Mouse (Mus musculus): ENCODE measurements at regions not wholly inside any gene's neighbourhood (a gene's known extent, or its start where the extent isn't known, plus 50 kb on each side); places are given as distances from the start of the nearest gene placed in this dataset.
A peak's percentile ranks its signal among the peaks of the same experiment; 100 is the strongest.
"Not testable (repeated sequence)": the region's sequence is repeated elsewhere in the genome, so short reads cannot be mapped to it uniquely, and the experiment has no call there.

GRCm38 (mm10) chr4:69677315-69677714 is 723.1 kb upstream of the Brinp1 start:
- no peaks in the 10 kb centered on the region for H3K27me3 ChIP-seq (ENCODE audit: control insufficient read depth, insufficient read depth, low read length)
- 40% methylated on average over 2 of the region's 2 CpGs for WGBS

DNA sequence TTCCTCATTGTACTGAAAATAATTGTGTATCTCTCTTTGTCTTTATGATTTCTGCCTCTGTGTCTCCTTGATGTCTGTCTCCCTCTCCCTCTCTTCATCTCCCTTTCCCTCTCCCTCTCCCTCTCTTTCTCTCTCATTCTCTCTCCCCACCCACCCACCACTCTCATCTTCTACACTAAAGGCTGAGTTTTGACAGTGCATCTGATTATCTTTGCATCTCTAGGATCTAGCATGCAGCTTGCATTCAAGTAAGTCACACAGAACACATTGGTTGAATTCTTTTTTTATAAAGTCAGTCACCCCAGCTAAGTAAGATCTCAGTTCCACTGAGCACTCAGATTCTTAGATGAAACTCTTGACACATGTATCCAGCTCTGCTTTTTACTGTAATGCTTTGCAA is 719.3 kb upstream of the Brinp1 start:
- H3K27me3 ChIP-seq (ENCODE audit: control insufficient read depth, insufficient read depth, low read length): no peaks in the 10 kb centered on the region
- TF ChIP-seq CTCF (IDR thresholded peaks at IDR 0.05; ENCODE audit: borderline replicate concordance, insufficient read depth, low read depth, low read length): no peak
- TF ChIP-seq POLR2A (IDR thresholded peaks at IDR 0.05; ENCODE audit: borderline replicate concordance, insufficient read depth, low read length): no peak
- no peak for DNase-seq
- H3K4me1 ChIP-seq (ENCODE audit: control insufficient read depth, insufficient read depth, low read length): no peaks in the 10 kb centered on the region
- H3K4me3 ChIP-seq (replicated peaks; ENCODE audit: insufficient read depth, low read depth, low read length): no peak overlapping the region
- no peak overlapping the region for H3K27ac ChIP-seq (ENCODE audit: insufficient read depth, low read length)

More at GRCm38 (mm10) chr4:69677315-69677714, 723.1 kb upstream of the Brinp1 start:
- Histone ChIP-seq H3K27ac (ENCODE audit: insufficient read depth, low read length) (no peak overlapping the region), H3K4me1 (ENCODE audit: control insufficient read depth, insufficient read depth, low read length) (no peaks in the 10 kb centered on the region), H3K4me3 (replicated peaks; ENCODE audit: insufficient read depth, low read depth, low read length) (no peak overlapping the region)
- no peak for TF ChIP-seq CTCF (IDR thresholded peaks at IDR 0.05; ENCODE audit: borderline replicate concordance, insufficient read depth, low read depth, low read length)
- DNase-seq: no peak

- DNase-seq: peak in 1 of 2 experiments; percentile 7
- no peak overlapping the region for H3K27ac ChIP-seq (ENCODE audit: insufficient read depth, low read length)
- TF ChIP-seq POLR2A (IDR thresholded peaks at IDR 0.05; ENCODE audit: borderline replicate concordance, insufficient read depth, low read length) (no peak), CTCF (IDR thresholded peaks at IDR 0.05; ENCODE audit: borderline replicate concordance, insufficient read depth, low read depth, low read length) (no peak)
These were observed 674.7 kb upstream of the Brinp1 start for GRCm38 (mm10) chr4:69628908-69629307.

GRCm38 (mm10) chr4:69626426-69626825 is 672.2 kb upstream of the Brinp1 start:
- not testable (repeated sequence) for H3K4me3 ChIP-seq (replicated peaks; ENCODE audit: insufficient read depth, low read depth, low read length); H3K27me3 ChIP-seq (ENCODE audit: control insufficient read depth, insufficient read depth, low read length); H3K4me1 ChIP-seq (ENCODE audit: control insufficient read depth, insufficient read depth, low read length); H3K27ac ChIP-seq (ENCODE audit: insufficient read depth, low read length); DNase-seq
- 78% methylated on average over 2 of the region's 2 CpGs for WGBS

More at GRCm38 (mm10) chr4:69628908-69629307, 674.7 kb upstream of the Brinp1 start:
- Histone ChIP-seq H3K27me3 (ENCODE audit: control insufficient read depth, insufficient read depth, low read length) (no peaks in the 10 kb centered on the region), H3K4me3 (replicated peaks; ENCODE audit: insufficient read depth, low read depth, low read length) (no peak overlapping the region), H3K4me1 (ENCODE audit: control insufficient read depth, insufficient read depth, low read length) (no peaks in the 10 kb centered on the region)
- WGBS: 35% methylated on average over 2 of the region's 2 CpGs

- Histone ChIP-seq H3K27ac (ENCODE audit: insufficient read depth, low read length) (no peak overlapping the region), H3K4me3 (replicated peaks; ENCODE audit: insufficient read depth, low read depth, low read length) (no peak overlapping the region), H3K4me1 (ENCODE audit: control insufficient read depth, insufficient read depth, low read length) (no peaks in the 10 kb centered on the region), H3K27me3 (ENCODE audit: control insufficient read depth, insufficient read depth, low read length) (no peaks in the 10 kb centered on the region)
- 60% methylated on average over 2 of the region's 2 CpGs for WGBS
- TF ChIP-seq POLR2A (IDR thresholded peaks at IDR 0.05; ENCODE audit: borderline replicate concordance, insufficient read depth, low read length) (no peak), CTCF (IDR thresholded peaks at IDR 0.05; ENCODE audit: borderline replicate concordance, insufficient read depth, low read depth, low read length) (no peak)
- DNase-seq: no peak
These were observed 671.6 kb upstream of the Brinp1 start for GRCm38 (mm10) chr4:69625831-69626230.

DNA sequence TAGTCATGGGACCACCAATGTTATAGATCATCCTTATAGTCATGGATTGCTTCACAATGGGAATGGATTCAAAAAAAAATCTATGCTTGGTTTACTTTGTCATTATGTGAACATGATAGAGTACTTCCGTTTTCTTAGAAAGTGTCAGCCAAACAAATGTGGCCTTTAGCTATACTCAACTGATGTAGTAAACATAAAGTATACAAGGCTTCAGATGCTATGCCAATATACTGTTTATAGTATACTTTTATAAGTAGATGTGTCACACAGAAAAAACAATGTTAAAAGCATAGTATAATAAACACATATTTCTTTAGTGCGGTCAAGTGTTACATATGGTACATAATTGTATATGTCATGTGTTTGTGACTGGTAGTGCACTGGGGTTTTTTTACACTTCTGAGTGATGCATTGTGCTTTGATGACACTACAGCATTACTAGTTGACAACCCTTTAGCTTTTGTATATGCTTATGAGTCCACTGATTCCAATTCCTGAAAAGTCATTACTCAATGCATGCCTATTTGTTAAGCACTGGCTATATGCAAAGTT is 666.9 kb upstream of the Brinp1 start:
- TF ChIP-seq CTCF (IDR thresholded peaks at IDR 0.05; ENCODE audit: borderline replicate concordance, insufficient read depth, low read depth, low read length) (no peak), POLR2A (IDR thresholded peaks at IDR 0.05; ENCODE audit: borderline replicate concordance, insufficient read depth, low read length) (no peak)
- H3K27me3 ChIP-seq (ENCODE audit: control insufficient read depth, insufficient read depth, low read length): no peaks in the 10 kb centered on the region
- H3K4me3 ChIP-seq (replicated peaks; ENCODE audit: insufficient read depth, low read depth, low read length): no peak overlapping the region
- WGBS: 95% methylated on average over 2 of the region's 2 CpGs
- no peak overlapping the region for H3K27ac ChIP-seq (ENCODE audit: insufficient read depth, low read length)
- H3K4me1 ChIP-seq (ENCODE audit: control insufficient read depth, insufficient read depth, low read length): no peaks in the 10 kb centered on the region
- no peak for DNase-seq

DNA sequence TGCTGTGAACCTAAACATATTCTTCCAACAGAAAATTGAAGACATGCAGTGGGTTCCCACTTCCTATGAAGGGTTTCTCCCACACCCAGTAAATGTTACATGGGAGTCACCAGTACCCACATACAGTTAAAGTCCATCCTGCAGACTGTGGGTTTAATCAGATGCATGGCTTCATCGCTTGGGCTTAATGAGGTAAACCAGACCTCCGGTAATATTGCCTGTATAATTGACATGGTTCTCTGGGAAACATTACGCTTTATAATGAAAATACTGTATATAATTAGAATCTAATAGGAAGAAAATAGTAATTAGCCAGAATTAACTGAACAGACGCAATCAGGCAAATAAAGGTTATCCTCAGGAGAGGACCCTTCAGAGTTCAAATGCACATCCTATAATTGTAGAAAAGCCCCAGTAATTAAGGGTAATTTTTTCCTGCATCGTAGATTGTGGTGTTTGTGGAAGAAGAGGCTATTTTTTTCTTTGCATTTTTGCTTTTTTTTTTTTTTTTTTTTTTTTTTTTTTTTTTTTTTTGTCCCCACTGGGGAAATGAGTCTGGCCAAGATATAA is 664.0 kb upstream of the Brinp1 start:
- Histone ChIP-seq H3K4me1 (ENCODE audit: control insufficient read depth, insufficient read depth, low read length) (no peaks in the 10 kb centered on the region), H3K4me3 (replicated peaks; ENCODE audit: insufficient read depth, low read depth, low read length) (no peak overlapping the region), H3K27me3 (ENCODE audit: control insufficient read depth, insufficient read depth, low read length) (no peaks in the 10 kb centered on the region), H3K27ac (ENCODE audit: insufficient read depth, low read length) (no peak overlapping the region)
- WGBS: 92% methylated on average over 5 of the region's 5 CpGs
- DNase-seq: no peak
- TF ChIP-seq CTCF (IDR thresholded peaks at IDR 0.05; ENCODE audit: borderline replicate concordance, insufficient read depth, low read depth, low read length): no peak
- TF ChIP-seq POLR2A (IDR thresholded peaks at IDR 0.05; ENCODE audit: borderline replicate concordance, insufficient read depth, low read length): no peak

GRCm38 (mm10) chr4:69614901-69615300 is 660.7 kb upstream of the Brinp1 start:
- DNase-seq: no peak
- H3K4me3 ChIP-seq (replicated peaks; ENCODE audit: insufficient read depth, low read depth, low read length): no peak overlapping the region
- WGBS: 51% methylated on average over 1 of the region's 1 CpGs
- no peaks in the 10 kb centered on the region for H3K27me3 ChIP-seq (ENCODE audit: control insufficient read depth, insufficient read depth, low read length)
- no peak overlapping the region for H3K27ac ChIP-seq (ENCODE audit: insufficient read depth, low read length)
- no peak for TF ChIP-seq CTCF (IDR thresholded peaks at IDR 0.05; ENCODE audit: borderline replicate concordance, insufficient read depth, low read depth, low read length)
- no peak for TF ChIP-seq POLR2A (IDR thresholded peaks at IDR 0.05; ENCODE audit: borderline replicate concordance, insufficient read depth, low read length)
- H3K4me1 ChIP-seq (ENCODE audit: control insufficient read depth, insufficient read depth, low read length): no peaks in the 10 kb centered on the region

Measured in cerebellum, adult 2 months (tissue).